Mouse (Mus musculus) brain, embryonic 14.5 days (tissue): ENCODE results near the gene Capn1. TPM values are rescaled to one million over a fixed set of nuclear protein-coding genes. Genes with fewer than 3 reads are reported as not detected.

Experiments
- DNase-seq: peaks from one replicate; pipeline ENCODE4 v3.0.0-alpha.2; 2011; ENCODE audit warnings: low read depth
- CTCF ChIP-seq: fragments of 200-500 bp; IDR thresholded peaks from 2 replicates; pipeline ENCODE4 v1.5.1; 2012; ENCODE audit warnings: inconsistent platforms, mild to moderate bottlenecking, moderate library complexity, borderline replicate concordance; ENCODE audit not compliant: insufficient read depth, insufficient read length; ENCODE audit errors: extremely low read depth
- POLR2A ChIP-seq: fragments of 200-500 bp; IDR thresholded peaks from 2 replicates; pipeline ENCODE4 v1.6.1; 2012; ENCODE audit warnings: mild to moderate bottlenecking, inconsistent platforms, borderline replicate concordance; ENCODE audit not compliant: poor library complexity, insufficient read depth, insufficient read length, severe bottlenecking; ENCODE audit errors: extremely low read depth
- polyA plus RNA-seq: library from polyadenylated mRNA; depleted of rRNA; stranded (reverse); fragments of >200 nt; gene quantifications from 2 replicates; pipeline ENCODE4 v1.2.3, GENCODE M21; 2012; rRNA removed

Capn1 gene
- 5.2 and 7.6 TPM in 2 replicates for polyA plus RNA-seq

- TF ChIP-seq POLR2A (no peak), CTCF (0 out of 2 replicates have a peak, but pooled peaks have one; percentile 14)
- peak; percentile 67 for DNase-seq
Observed at GRCm38 (mm10) chr19:6015511-6016315, at the start of gene Capn1. TSS of gene Capn1 (minus strand) at chr19:6015897.

DNA sequence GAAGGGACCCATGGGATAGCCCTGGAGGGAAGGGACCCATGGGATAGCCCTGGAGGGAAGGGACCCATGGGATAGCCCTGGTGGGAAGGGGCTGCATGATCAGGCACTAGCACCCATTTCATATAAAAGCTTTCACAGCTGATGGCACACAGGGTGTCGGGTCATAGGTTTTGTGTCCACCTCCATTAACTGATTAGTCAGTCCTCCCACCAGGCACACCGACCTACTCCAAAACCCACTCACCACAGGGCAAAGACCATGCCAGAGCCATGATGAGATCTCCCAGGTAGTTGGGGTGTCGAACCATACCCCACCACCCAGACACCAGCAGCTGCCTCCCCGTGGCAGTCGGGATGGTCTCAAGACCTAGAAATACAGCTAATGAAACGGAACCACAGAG is 47.4 kb upstream of the Capn1 start:
- DNase-seq, result no peak
- TF ChIP-seq POLR2A, result no peak
- TF ChIP-seq CTCF, result no peak

DNA sequence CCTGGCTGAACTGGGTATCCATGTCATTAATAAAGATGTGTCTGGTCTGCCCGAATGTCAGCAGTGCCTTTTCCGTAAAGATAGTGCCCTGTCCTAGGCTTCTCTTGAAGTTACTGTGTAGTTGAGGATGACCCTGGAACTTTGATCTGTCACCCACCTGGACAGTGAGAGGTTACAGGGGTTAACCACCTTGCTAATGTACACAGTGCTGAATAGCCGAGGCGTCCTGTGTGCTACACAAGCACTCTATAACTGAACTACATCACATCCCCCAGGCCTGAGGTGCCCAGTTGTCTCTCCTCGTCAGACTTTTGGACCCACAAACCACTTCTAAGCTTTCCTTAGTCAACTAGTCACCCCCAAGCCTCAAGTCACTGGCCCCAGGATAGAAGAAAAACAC is 46.7 kb upstream of the Capn1 start:
- no peak for DNase-seq
- TF ChIP-seq CTCF (no peak), POLR2A (no peak)

- DNase-seq, result peak; percentile 41
- TF ChIP-seq POLR2A (no peak), CTCF (no peak)
Observed at GRCm38 (mm10) chr19:6061641-6062302, 46.1 kb upstream of the Capn1 start.

DNA sequence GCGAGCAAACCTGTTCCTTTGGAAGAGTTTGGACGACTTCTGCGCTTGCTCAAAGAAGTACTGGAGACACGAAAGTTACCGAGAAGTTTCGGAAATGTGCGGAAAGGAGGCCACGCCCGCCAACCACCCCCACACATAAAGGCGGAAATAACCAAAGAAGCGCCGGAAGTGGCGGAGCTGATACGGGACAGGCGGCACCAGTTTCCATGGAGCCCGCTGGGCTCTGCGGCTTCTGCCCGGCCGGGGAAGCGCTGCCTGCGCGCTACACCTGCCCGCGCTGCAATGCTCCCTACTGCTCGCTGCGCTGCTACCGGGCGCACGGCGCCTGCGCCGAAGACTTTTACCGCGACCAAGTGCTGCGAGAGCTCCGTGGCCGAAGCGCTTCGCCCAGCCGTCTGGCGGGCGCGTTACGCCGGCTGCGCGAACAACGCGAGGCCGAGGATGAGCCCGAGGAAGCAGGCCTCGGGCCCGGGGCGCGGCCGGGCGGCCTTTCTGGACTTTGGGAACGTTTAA is 45.4 kb upstream of the Capn1 start, which contains the start of gene Znhit2:
TSS of gene Znhit2 (plus strand) at position 172 of the 513 bp plus-strand sequence.
- DNase-seq, result peak; percentile 97
- TF ChIP-seq POLR2A, result peak; percentile 87
- TF ChIP-seq CTCF, result no peak; the same call in 1 of the 2 replicates

GRCm38 (mm10) chr19:6058966-6059365 is 43.3 kb upstream of the Capn1 start:
- DNase-seq, result no peak
- TF ChIP-seq CTCF (no peak), POLR2A (no peak)

DNA sequence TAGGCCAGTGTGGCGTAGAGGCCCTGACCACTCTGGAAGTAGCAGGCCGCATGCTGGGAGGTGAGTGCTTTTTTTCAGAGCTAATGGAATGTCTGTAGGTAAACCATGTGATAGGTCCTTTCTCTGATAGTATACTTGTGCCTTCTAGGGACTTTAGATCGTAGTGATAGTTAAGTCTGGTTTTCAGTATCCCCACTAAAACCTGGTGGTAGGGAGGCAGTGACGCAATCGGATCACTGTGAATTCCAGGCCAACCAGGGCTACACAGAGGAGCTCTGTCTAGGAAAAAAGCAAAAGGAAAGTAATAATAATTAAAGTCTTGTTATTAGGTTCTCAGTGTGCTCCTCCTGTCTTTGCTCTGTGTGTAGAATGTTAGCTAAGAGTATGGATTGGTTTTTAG is 42.8 kb upstream of the Capn1 start:
- TF ChIP-seq CTCF, result no peak
- TF ChIP-seq POLR2A, result no peak
- no peak for DNase-seq

DNA sequence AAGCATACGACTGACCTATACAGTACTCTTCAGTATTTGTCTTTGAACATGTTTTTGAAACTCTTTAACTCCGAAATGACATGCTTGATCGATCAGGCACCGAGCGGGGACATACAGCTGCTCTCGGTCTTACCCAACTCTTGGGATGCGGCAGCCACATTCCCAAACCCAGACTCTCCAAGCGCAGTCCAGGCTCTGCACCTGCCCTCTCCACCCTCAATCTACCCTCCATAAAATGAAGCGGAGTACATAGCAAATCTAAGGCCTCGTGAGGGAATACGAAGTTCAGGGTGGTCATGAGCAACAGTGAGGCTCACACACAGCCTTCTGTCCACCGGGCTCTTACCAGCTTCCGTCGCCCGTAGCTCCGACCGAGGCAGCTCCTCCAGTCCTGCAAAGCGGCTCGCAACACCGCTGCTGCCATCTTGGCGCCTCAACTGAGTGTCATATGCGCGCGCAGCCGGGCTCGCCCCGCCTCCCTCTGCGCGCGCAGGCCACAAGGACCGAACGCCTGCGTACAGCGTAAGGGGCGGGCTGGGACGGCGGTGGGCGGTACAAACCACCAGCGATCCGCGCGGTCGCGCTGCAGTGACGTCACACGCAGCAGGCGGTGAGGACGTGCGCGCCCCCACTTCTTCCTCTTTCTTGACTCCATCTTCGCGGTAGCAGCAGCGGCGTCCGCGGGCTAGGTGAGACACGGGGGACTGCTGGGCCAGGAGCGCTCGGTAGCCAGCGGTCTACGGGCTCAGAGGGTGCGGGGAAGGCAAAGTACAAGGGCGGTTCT is 41.8 kb upstream of the Capn1 start, which contains the start of the genes Mrpl49 and Fau:
TSS of gene Mrpl49 (minus strand) at position 473 of the 784 bp plus-strand sequence.
TSS of gene Fau (plus strand) at position 532 of the 784 bp plus-strand sequence.
- TF ChIP-seq CTCF (no peak), POLR2A (peak; percentile 79; the same call in 1 of the 2 replicates)
- peak; percentile 99 for DNase-seq

- TF ChIP-seq POLR2A (no peak), CTCF (no peak)
- no peak for DNase-seq
Observed at GRCm38 (mm10) chr19:6056696-6057095, 41.0 kb upstream of the Capn1 start.

DNA sequence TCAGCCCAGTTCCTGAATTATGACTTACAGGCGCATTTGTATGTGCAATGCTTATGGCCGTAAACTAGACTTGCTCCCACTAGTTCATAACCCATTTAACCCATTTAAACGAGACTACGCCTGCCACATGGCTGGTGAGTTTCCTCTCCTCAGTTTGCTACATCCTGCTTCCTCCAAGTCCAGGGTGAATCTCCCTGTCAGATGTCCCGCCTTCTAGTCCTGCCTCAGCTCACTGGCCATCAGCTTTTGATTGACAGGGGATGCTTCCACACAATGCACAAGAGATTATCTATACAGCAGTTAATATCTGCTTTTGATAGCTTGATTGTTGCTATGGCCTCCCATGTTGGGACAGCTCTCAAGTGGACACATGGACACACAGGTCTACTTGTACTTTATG is 38.6 kb upstream of the Capn1 start:
- DNase-seq, result no peak
- no peak for TF ChIP-seq POLR2A
- no peak for TF ChIP-seq CTCF

- no peak for DNase-seq
- TF ChIP-seq POLR2A (no peak), CTCF (no peak)
Observed at GRCm38 (mm10) chr19:6052516-6052915, 36.8 kb upstream of the Capn1 start.

- no peak for TF ChIP-seq POLR2A
- TF ChIP-seq CTCF, result no peak
Observed at GRCm38 (mm10) chr19:6048681-6049410, 33.1 kb upstream of the Capn1 start.

DNA sequence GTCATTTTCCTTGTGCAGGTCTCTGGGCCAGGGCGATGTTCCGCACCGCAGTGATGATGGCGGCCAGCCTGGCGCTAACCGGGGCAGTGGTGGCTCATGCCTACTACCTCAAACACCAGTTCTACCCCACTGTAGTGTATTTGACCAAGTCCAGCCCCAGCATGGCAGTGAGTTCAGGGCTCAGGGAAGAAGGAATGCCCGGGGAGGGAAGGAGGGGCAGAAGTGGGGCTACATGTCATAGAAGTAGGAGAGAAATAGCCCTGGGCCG is 32.1 kb upstream of the Capn1 start:
- no peak for TF ChIP-seq CTCF
- no peak for TF ChIP-seq POLR2A
- DNase-seq, result no peak

More at GRCm38 (mm10) chr19:6048681-6049410, 33.1 kb upstream of the Capn1 start:
- DNase-seq, result no peak
